Mouse (Mus musculus) E14TG2a.4 (cell line): Measurements from ENCODE around the gene Abhd2.

Source experiments
- H3K27me3 ChIP-seq: 2 replicates; pipeline ENCODE4 v1.6.1; 2014; ENCODE audit warnings: low read length, control low read depth; ENCODE audit not compliant: insufficient read depth
- H3K36me3 ChIP-seq: 2 replicates; pipeline ENCODE4 v1.6.1; 2014; ENCODE audit warnings: low read length, control low read depth; ENCODE audit not compliant: insufficient read depth
- H3K4me1 ChIP-seq: replicated peaks from 2 replicates; pipeline ENCODE4 v1.6.1; 2014; ENCODE audit warnings: low read depth, low read length, control low read depth
- H3K4me3 ChIP-seq: replicated peaks from 2 replicates; pipeline ENCODE4 v1.5.1; 2014; ENCODE audit warnings: mild to moderate bottlenecking, low read length
- H3K9me3 ChIP-seq: 2 replicates; pipeline ENCODE4 v1.6.1; 2014; ENCODE audit warnings: low read length, control low read depth
- CTCF ChIP-seq: conservative IDR thresholded peaks from 2 replicates; pipeline ENCODE4 v1.5.1; 2014; ENCODE audit warnings: low read length
- NANOG ChIP-seq: IDR thresholded peaks from 2 replicates; pipeline ENCODE4 v1.6.1; 2014; ENCODE audit warnings: borderline replicate concordance, low read length, mixed read lengths
- POU5F1 ChIP-seq: IDR thresholded peaks from 2 replicates; pipeline ENCODE4 v1.6.1; 2014; ENCODE audit warnings: low read length, borderline replicate concordance

Abhd2 gene

GRCm38 (mm10) chr7:79269866-79270265, 3.1 kb upstream of the Abhd2 start:
- TF ChIP-seq NANOG = no peak
- no peak for TF ChIP-seq POU5F1
- TF ChIP-seq CTCF = no peak
- peaks cover 12% of the 10 kb centered on the region for H3K27me3 ChIP-seq
- no peaks in the 10 kb centered on the region for H3K36me3 ChIP-seq
- H3K4me3 ChIP-seq = no peak overlapping the region
- H3K9me3 ChIP-seq = no peaks in the 10 kb centered on the region
- H3K4me1 ChIP-seq = peaks cover 51% of the 10 kb centered on the region

- Histone ChIP-seq H3K9me3 (no peaks in the 10 kb centered on the region), H3K36me3 (0 out of 2 replicates have a peak, but pooled peaks cover under 1% of the 10 kb centered on the region), H3K4me3 (no peak overlapping the region), H3K27me3 (peaks cover under 1% of the 10 kb centered on the region; the same call in 1 of the 2 replicates), H3K4me1 (peaks cover 61% of the 10 kb centered on the region)
- TF ChIP-seq POU5F1 (no peak), NANOG (no peak), CTCF (no peak)
Measured at GRCm38 (mm10) chr7:79270961-79271387, 2.0 kb upstream of the Abhd2 start.

- no peak for TF ChIP-seq POU5F1
- TF ChIP-seq NANOG = no peak
- TF ChIP-seq CTCF = no peak
- Histone ChIP-seq H3K4me1 (peaks cover 73% of the 10 kb centered on the region), H3K4me3 (peak overlapping the region; percentile 73), H3K27me3 (no peaks in the 10 kb centered on the region), H3K36me3 (0 out of 2 replicates have a peak, but pooled peaks cover 2% of the 10 kb centered on the region), H3K9me3 (no peaks in the 10 kb centered on the region)
Measured at GRCm38 (mm10) chr7:79271861-79272788, 874 bp upstream of the Abhd2 start.

DNA sequence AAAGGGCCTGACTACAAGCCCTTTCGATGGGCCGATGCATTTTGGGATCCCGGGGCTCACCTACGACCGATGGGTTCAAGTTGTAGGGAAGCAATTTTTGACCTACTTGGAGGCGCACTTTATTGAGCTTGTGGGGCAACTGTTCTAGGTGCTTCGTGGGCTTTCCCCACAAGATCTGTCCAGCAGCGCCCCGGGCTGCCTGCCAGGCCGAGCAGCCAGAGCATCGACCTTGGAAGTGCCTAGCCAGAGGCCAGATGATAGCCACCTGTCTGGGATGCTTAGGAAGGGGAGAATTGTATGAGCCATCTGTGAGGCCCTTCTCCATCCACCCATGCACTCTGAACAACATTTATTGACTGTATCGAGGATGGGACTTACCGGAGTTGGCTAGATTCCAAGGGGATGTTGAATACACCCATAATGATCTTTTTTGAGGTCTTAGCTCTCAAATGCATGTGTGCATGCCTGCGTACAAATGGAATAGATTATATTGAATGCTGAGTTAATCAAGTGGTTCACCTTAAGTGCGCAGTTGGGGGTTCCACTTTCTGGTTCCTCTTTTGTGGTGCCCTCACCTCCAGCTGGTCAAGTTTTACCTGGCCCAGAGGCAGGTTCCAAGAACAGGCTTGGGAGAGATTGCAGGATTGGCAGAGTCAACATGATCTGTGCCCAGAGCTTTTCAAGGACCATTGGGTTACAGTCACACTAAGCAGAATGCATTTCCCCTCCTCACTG, 906 bp downstream of the Abhd2 start:
- Histone ChIP-seq H3K4me1 (peaks cover 90% of the 10 kb centered on the region), H3K9me3 (no peaks in the 10 kb centered on the region), H3K36me3 (0 out of 2 replicates have a peak, but pooled peaks cover 2% of the 10 kb centered on the region), H3K4me3 (peak overlapping the region; percentile 96), H3K27me3 (no peaks in the 10 kb centered on the region)
- no peak for TF ChIP-seq POU5F1
- no peak for TF ChIP-seq NANOG
- TF ChIP-seq CTCF = no peak

DNA sequence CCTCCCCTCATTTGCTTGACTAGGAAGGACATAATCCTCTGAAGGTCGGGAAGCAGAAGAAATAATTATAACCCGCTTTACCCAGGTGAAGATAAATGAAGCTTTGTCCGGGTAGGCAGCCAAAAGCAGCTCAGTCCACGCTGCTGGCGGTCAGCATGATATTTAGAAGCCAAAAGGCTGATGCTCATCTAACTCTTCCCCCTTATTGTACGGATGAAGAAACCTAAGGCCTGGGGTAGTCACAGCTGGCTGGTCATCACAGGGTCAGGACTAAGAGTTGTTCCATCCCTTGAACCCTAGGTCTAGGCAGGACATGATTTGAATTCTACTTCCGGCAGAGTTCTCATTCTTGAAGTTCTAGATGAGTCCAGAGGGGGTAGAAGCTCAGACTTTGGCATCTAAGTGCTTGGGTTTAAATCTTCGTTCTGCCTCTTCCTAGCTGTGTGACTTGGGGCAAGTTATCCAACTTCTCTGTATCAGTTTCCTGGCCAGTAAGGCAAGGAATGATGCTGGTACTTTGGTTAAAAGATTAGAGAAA, 1.5 kb downstream of the Abhd2 start:
- H3K9me3 ChIP-seq = no peaks in the 10 kb centered on the region
- peaks cover 91% of the 10 kb centered on the region for H3K4me1 ChIP-seq
- H3K27me3 ChIP-seq = no peaks in the 10 kb centered on the region
- 0 out of 2 replicates have a peak, but pooled peaks cover 2% of the 10 kb centered on the region for H3K36me3 ChIP-seq
- TF ChIP-seq CTCF (no peak), POU5F1 (no peak), NANOG (no peak)
- peak overlapping the region; percentile 96; the same call in 1 of the 2 replicates for H3K4me3 ChIP-seq

- TF ChIP-seq CTCF (no peak), POU5F1 (no peak), NANOG (no peak)
- H3K4me1 ChIP-seq = peaks cover 91% of the 10 kb centered on the region
Measured at GRCm38 (mm10) chr7:79275345-79275744, 2.3 kb downstream of the Abhd2 start.

DNA sequence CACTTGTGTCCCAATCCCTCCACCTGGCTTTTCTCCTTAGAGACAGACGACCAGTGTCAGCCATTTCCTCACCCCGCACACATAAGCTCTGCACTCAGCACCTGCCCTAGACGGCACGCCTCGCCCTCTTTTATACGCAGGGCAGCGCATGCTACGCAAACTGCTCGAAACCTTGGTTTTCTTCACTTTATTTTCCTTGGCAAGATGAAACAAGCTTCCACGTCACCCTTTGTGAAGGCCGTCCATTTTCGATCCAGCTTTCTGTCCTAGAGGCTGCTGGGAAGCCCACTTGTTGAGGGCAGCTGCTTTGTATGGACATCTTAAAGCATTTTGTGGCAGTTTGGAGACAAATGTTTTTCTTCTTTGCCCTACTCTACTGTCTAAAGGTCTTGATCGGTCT, 5.4 kb downstream of the Abhd2 start:
- Histone ChIP-seq H3K4me1 (peaks cover 97% of the 10 kb centered on the region), H3K4me3 (0 out of 2 replicates have a peak overlapping the region, but pooled peaks have one; percentile 17), H3K9me3 (no peaks in the 10 kb centered on the region), H3K36me3 (0 out of 2 replicates have a peak, but pooled peaks cover 5% of the 10 kb centered on the region), H3K27me3 (no peaks in the 10 kb centered on the region)
- no peak for TF ChIP-seq CTCF

More at GRCm38 (mm10) chr7:79275345-79275744, 2.3 kb downstream of the Abhd2 start:
- 0 out of 2 replicates have a peak, but pooled peaks cover 2% of the 10 kb centered on the region for H3K36me3 ChIP-seq
- no peaks in the 10 kb centered on the region for H3K27me3 ChIP-seq
- no peak overlapping the region for H3K4me3 ChIP-seq
- H3K9me3 ChIP-seq = no peaks in the 10 kb centered on the region

- no peak for TF ChIP-seq POU5F1
- TF ChIP-seq NANOG = no peak
- TF ChIP-seq CTCF = no peak
- Histone ChIP-seq H3K4me3 (peak overlapping the region; percentile 54), H3K27me3 (no peaks in the 10 kb centered on the region)
Measured at GRCm38 (mm10) chr7:79279376-79280029, 6.5 kb downstream of the Abhd2 start.

More at GRCm38 (mm10) chr7:79279376-79280029, 6.5 kb downstream of the Abhd2 start:
- Histone ChIP-seq H3K36me3 (0 out of 2 replicates have a peak, but pooled peaks cover 5% of the 10 kb centered on the region), H3K4me1 (peaks cover 97% of the 10 kb centered on the region), H3K9me3 (no peaks in the 10 kb centered on the region)
